Mouse (Mus musculus): ENCODE measurements around the gene Spock1. TPM values are rescaled to one million over a fixed set of nuclear protein-coding genes. Genes with fewer than 3 reads are reported as not detected.

The Spock1 gene
- polyA plus RNA-seq, 1 experiment: not detected

GRCm38 (mm10) chr13:57414716-57415115 is 493.4 kb downstream of the Spock1 start:
- TF ChIP-seq FLI1 (IDR thresholded peaks at IDR 0.05; ENCODE audit: low read length) (no peak), GATA1 (IDR thresholded peaks at IDR 0.05; ENCODE audit: borderline replicate concordance, low read length) (no peak)
- H3K9me3 ChIP-seq: peaks cover 38% of the 10 kb centered on the region

GRCm38 (mm10) chr13:57407666-57408065 is 500.5 kb downstream of the Spock1 start:
- H3K4me1 ChIP-seq: no peaks in the 10 kb centered on the region
- H3K36me3 ChIP-seq (replicated peaks; ENCODE audit: low read length): no peaks in the 10 kb centered on the region
- no peaks in the 10 kb centered on the region for H3K27me3 ChIP-seq (replicated peaks)
- peaks cover 19% of the 10 kb centered on the region for H3K9me3 ChIP-seq
- TF ChIP-seq FLI1 (IDR thresholded peaks at IDR 0.05; ENCODE audit: low read length) (no peak), GATA1 (IDR thresholded peaks at IDR 0.05; ENCODE audit: borderline replicate concordance, low read length) (no peak)
- no peak overlapping the region for H3K4me3 ChIP-seq (replicated peaks)

More at GRCm38 (mm10) chr13:57414716-57415115, 493.4 kb downstream of the Spock1 start:
- no peak overlapping the region for H3K4me3 ChIP-seq (replicated peaks)
- no peaks in the 10 kb centered on the region for H3K27me3 ChIP-seq (replicated peaks)
- H3K4me1 ChIP-seq: no peaks in the 10 kb centered on the region
- no peaks in the 10 kb centered on the region for H3K36me3 ChIP-seq (replicated peaks; ENCODE audit: low read length)

GRCm38 (mm10) chr13:57402386-57402785 is 505.7 kb downstream of the Spock1 start:
- no peaks in the 10 kb centered on the region for H3K4me1 ChIP-seq
- no peak for TF ChIP-seq GATA1 (IDR thresholded peaks at IDR 0.05; ENCODE audit: borderline replicate concordance, low read length)
- no peak for TF ChIP-seq FLI1 (IDR thresholded peaks at IDR 0.05; ENCODE audit: low read length)
- peaks cover 31% of the 10 kb centered on the region for H3K9me3 ChIP-seq
- H3K4me3 ChIP-seq (replicated peaks): no peak overlapping the region
- H3K27me3 ChIP-seq (replicated peaks): no peaks in the 10 kb centered on the region
- no peaks in the 10 kb centered on the region for H3K36me3 ChIP-seq (replicated peaks; ENCODE audit: low read length)

- Histone ChIP-seq H3K9me3 (peaks cover 34% of the 10 kb centered on the region), H3K27me3 (replicated peaks) (no peaks in the 10 kb centered on the region), H3K4me3 (replicated peaks) (no peak overlapping the region), H3K4me1 (no peaks in the 10 kb centered on the region), H3K36me3 (replicated peaks; ENCODE audit: low read length) (no peaks in the 10 kb centered on the region)
- TF ChIP-seq FLI1 (IDR thresholded peaks at IDR 0.05; ENCODE audit: low read length): no peak
- TF ChIP-seq GATA1 (IDR thresholded peaks at IDR 0.05; ENCODE audit: borderline replicate concordance, low read length): no peak
Measured at GRCm38 (mm10) chr13:57372141-57372700, 535.9 kb downstream of the Spock1 start.

Other genes starting within 250 kb of the Spock1 start
- not detected in 2 replicates for gene Klhl3, start 205.3 kb upstream of the Spock1 start, polyA plus RNA-seq (2012; ENCODE audit: insufficient read depth, low replicate concordance)
- gene Hnrnpa0, start 220.2 kb upstream of the Spock1 start, polyA plus RNA-seq (2012; ENCODE audit: insufficient read depth, low replicate concordance): 352 and 532 TPM in 2 replicates
- gene Idnk, start 249.3 kb upstream of the Spock1 start, polyA plus RNA-seq (2012; ENCODE audit: insufficient read depth, low replicate concordance): 3.4 and 15.6 TPM in 2 replicates

All from megakaryocyte, embryonic 14.5 days (primary cell).